Mouse (Mus musculus) urinary bladder, postnatal 4 days (tissue): ENCODE results near the gene Fam78a.
A peak's percentile ranks its signal among the peaks of the same experiment; 100 is the strongest.

Experiments used
- DNase-seq, 2 experiments: peaks; one replicate each; pipeline ENCODE4 v3.0.0; 2021 to 2022; ENCODE audit warnings: low spot score in 2 of 2

Gene Fam78a

DNA sequence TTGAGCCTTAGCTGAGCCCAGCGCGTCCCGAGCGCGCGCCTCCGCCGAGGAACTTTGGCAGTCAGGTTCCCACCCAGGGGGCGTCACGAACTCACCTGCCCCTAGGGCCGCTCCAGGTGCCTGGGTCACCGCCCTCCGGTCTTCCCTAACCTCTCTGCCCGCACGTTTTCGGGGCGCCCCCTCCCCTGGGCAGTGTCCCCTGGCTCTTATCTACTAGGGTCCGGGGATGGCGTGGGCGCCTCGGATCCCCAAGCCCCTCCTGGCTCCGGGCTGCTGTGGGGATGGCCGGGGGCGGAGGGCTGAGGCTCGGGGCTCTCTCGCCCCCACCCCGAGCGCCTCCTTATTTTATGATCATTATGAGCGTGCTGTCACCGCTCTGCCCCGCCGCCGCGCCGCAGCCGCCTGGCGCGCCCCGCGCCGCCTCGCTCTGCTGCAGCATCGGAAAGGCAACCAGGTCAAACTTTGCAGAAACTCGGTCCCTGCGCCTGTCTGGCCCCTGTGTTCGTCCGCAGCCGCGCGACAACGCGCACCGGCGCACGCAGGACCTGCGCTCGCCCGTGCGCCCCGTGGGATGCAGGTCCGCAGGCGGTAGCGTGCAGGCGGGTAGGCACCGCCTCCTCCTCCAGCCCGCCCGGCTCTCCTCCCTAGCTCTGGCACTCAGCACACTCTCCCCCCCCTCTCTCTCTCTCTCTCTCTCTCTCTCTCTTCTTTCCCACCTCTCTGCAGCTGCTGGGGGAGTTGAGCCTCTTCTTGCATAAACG, at the start of gene Fam78a:
Gene Fam78a (minus strand): TSS at position 747 of the 761 bp plus-strand sequence.
- no peak for DNase-seq

DNA sequence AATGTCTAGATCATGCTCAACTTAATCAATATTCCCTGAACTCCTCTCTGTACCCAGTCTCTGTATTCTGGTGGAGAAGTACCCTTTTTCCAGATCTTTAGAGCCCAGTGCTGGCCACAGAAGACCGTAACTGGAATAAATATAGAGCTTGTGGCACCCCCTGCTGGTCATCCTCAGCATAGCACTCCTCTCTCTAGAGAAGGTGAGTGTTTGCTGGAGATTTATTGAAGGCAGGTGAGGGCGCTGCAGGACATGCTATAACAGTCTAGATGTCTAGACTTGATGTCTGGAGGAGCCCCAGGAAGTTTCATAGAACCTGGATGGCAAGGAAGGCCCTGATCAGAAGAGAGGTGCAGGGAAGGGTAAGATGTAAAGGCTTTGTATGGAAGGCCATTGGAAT, 49.4 kb upstream of the Fam78a start:
- DNase-seq: peak; percentile 74 to 85

DNA sequence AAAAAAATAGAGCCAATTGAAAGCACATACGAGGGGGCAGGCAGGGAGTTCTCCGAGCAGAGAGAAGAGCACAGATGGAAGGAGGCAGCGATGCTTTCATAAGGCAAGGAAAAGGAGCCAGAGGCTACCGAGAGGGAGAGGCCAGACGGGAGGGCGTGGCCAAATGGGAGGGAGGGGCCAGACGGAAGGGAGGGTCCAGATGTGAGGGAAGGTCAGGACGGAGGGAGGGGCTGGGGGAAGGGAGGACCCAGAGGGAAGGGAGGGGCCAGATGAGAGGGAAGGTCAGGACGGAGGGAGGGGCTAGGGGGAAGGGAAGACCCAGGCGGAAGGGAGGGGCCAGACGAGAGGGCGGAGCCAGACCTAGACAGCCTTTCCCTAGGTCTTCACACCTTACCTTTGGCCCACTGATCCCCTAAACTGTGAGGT, 47.9 kb upstream of the Fam78a start:
- peak; percentile 45 to 76 for DNase-seq

DNA sequence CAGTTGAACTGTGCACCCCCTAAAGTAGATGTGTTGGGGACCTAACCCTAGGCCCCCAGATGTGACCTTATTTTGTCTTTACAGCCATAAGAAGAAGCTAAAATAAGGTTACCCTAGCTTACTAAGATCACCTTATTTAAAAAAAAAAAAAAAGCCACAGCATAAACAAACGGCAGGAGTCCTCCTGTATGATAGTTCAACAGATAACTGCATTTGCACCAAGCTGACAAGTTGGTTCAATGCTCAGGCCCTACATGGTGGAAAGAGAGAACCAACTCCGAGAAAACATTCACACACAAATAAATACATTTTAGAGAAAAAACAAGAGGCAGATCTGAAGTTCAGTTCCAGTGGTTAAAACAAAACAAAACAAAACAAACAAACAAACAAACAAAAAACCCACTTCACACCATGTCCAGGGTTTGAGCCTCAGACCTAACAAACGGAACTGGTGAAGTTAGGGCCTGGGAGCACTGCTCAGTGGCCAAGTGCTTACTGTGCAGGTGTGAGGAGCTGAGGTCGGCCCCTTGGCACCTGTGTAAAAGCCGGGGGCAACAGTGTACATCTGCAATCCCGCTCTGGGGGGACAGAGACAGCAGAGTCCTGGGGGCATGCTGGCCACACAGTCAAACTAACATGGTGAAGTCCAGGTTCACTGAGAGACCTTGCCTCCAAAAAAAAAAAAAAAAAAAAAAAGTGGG, 47.4 kb upstream of the Fam78a start:
- no peak for DNase-seq

DNA sequence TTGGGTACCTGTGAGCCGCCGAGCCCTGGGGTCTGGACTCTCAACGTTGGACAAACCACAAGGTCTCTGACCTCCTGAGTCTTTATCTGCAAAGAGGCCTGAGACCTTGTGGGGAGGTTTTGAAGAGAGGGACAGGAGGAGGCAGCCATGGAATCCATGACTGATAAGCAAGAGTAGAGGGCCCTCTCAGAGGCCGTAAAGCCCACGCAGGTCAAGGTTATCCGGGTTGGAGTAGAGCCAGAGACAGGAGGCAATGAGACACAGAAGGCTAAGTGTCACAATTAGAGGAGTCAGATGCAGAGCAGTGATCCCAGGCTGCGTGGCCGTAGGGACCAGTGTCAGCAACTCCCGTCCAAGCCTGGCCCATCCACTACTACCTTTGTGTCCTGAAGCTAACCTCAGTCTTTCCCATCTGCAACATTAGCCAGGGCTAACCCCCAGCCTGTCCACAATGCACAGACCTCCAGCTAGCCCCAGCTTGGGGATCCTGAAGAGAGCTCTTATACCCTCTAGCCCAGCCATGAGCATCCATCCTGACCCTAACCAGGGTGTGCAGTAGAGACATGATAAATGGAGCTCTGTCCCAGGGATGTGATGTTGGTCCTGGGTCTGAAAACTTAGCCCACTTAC, 46.7 kb upstream of the Fam78a start:
- no peak for DNase-seq

DNA sequence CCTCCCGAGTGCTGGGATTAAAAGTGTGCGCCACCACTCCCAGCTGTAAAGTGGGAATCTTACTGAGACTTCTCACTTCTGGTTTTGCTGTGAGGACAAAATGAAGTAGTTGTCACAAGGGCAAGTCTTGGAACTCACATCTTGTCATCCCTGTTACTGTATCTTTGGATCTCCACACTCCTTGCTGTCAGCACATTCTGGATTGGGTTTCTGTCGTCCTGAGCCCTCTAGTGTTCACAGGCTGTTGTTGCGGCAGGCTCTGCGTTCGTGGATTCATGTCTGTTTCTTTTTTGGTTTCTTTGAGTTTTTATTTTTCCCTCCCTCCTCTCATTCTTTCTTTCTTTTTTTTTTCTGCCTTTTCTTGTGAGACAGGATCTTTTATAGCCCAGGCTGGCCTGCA, 45.8 kb upstream of the Fam78a start:
- DNase-seq: no peak

DNA sequence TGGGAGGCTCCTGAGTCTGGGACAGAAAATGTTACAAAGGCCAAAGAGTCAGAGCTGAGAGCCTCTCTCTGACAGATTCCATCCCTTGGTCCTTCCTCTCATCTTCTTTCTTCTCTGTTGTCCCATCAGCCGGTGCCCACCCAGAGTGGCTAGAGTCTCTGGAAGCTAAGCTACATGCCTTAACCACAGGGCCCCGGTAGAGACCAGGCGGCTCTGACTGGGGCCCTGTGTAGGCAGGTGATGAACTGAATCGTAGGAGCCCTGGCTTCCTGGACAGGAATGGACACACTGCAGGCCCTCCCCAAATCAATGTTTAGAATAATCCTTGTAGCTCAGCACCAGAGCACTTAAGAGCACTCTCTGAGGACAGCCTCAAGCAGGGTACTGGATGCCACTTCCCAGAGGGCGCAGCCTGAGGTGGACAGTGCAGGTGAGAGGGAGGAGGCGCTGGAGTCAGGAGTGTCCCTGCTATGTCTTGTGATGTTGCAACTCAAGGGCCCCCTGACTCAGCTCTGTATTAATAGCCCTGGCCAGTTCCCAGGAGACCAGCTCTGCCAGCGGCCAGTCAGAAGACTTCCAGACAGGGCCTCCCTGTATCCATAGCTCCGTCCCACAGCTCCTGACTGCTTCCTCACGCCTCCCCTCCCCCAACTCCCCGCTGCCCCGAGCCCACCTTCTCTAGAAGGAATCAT, 44.9 kb upstream of the Fam78a start:
- no peak for DNase-seq

DNA sequence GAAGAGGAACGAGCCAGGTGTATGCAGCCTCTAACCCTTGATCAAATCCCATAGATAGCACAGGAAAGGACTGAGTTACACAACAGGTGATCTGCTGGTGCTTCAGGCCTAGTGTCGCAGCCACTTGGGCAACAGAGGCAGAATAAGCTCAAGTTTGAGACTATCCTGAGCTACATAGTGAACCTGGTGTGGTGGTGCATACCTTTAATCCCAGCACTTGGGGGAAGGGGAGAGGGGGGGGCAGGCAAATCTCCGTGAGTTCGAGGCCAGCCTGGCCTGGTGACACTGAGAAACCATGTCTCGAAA, 43.8 kb upstream of the Fam78a start:
- no peak for DNase-seq

DNA sequence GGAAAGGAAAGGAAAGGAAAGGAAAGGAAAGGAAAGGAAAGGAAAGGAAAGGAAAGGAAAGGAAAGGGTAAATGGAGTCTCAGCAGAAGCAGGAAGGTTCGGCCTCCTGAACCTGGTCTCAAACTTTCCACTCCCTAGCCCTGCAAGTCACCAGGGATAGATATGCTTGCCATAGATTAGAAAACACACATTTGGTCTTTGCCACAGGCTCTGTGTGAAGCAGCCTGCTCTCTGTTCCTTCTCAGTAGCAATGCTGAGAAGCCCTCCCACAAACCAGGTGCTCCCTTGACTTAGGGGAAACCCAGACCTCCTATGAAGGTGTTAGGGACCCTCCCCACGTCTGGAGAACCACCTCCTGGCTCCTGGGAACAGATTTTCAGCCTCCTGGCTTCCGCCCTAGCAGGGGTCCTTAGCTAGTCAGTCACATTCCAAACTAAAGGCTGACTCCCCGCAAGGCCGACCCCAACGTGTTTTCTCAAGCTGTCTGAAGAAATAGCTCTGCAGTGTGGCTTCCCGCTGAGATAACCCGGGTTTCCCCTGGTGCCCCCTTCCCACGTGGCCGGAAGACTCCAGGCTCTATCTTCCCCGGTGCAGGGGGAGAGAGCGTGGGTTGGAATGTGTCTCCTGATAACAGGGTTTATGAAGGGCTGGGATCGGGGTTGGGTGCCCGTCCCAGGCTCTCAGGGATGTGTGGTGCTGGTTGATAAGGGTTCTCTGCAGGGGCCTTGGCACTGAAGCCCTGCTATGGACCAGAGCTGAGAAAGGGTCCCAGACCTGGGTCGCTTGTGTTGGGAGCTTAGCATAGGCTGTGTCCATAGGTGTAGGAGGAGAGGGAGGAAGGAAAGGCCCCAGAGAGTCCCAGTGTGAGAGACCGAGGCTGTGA, 43.2 kb upstream of the Fam78a start:
- DNase-seq: no peak

DNA sequence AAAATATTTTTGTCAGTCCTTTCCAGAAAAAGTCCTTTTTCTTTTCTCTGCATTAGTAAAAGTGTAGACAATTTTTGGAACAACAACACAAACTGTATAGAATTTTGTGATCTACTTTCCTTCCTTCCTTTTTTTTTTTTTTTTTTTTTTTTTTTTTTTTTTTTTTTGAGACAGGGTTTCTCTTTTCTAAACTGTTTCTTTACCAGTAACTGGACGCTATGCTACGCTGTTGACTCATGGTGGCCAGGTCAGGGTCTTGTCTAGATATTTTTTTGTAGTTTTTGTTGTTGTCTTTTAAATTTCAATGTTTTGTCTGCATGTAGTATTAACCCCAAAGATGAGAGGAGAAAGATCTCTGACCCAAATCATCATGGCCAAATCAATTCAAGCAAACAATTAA, 37.1 kb upstream of the Fam78a start:
- DNase-seq: no peak

DNA sequence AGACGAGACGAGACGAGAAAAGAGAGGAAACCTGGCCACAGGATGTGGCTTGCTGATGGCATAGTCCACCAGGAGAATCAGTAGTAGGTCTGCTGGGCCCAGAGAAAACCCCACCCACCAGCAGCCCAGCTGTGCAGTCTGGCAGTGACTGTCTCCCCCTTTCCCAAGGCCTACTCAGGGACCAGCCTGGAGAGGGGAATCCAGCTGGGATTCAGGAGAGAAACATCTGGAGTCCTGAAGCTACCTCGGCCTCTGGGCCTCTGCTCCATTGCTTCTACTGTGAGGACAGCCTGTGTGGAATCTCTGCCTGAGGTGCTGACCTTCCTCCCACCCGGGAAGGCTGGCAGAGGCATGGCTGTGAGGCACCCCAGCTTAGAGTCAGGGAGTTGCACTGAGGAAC, 36.5 kb upstream of the Fam78a start:
- DNase-seq: peak in 1 of 2 experiments; percentile 35

DNA sequence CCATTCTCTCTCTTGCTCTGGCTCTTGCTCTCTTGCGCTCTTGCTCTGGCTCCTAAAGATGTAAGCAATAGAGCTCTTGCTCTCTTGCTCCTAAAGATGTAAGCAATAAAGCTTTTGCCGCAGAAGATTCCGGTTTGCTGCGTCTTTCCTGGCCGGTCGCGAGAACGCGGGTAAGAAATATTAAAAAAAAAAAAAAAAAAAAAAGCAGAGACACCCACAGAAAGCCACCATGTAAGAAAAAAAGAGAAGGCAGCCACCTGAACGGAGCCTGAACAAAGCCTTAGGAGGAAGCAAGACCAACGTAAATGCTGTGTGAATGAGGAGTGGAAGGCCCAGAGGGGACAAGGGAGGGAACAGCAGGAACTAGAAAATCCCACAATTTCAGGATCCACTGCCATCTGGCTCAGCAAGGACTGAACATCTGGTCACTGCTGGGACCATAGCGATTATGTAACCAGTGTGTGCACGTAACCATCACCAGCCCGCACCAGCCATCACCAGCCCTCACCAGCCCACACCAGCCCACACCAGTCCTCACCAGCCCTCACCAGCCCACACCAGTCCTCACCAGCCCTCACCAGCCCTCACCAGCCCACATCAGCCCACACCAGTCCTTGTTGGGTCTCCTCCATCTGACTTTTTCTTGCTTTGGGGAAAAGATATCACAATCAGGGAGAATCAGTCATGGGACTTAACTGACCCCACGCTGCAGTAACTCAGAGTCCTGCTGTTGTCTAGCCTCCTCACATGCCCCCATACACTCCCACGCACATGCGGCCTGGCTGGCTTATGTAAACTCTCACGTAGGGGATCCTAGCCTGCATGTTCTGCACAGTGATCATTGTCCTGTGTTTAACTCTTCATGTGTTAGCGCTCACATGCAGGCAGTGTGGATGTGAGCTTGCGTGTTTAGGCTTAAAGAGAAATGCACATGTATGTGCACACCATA, 35.4 kb upstream of the Fam78a start:
- DNase-seq: no peak

DNA sequence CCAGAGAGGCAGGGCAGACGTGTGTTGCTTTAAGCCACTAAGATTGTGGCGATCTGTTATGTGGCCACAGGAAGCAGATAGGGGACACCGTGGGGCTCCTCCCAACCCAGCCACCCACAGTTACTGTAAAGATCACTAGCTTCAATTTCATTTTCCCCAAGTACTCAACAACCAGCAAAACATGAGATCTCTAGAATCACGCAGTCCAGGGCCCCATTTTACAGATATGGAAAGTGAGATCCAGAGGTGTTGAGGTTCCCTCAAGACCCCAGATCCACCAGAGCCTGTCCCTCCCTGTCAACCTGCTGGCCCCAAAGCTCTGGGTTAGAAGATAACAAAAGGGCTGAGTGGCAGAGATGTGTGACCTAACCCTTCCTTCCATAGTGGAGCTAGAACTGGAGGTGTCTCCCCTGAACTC, 31.2 kb upstream of the Fam78a start:
- no peak for DNase-seq

DNA sequence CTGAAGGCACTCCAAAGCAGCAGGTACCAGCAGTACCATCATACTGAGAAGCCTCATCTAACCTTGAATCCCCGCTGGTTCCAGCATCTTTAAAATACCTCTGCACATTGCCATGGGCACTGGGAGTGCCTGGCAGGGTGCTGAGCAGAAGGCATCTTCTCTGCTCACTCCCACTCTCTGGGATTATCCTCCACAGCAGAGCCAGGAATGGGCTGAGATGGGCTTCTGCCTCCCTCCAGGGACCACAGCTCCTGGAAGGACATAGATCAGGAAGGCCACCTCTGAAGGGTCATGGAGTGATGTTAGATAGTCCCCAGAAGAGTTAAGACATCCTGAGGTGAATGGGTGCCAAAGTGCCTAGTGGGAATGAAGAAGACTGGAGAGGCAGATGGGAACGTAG, 27.9 kb upstream of the Fam78a start:
- no peak for DNase-seq

DNA sequence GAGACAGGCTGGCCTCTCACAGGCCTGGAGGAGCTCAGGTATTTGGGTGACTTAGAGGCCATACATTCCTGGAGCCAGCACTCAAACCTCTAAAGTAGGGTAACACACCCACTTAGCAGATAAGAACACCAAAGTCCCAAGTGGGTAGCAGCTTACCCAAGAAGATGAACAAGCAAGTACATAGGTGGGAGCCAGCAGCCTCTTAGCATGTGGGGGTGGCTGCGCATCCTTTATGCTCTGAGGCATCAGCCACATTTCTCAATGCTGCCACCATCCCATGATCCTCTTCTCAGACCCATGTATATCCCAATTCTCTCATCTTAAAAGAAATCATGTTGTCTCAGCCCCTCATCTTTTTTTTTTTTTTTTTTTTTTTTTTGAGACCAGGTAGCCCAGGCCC, 26.6 kb upstream of the Fam78a start:
- DNase-seq: no peak

DNA sequence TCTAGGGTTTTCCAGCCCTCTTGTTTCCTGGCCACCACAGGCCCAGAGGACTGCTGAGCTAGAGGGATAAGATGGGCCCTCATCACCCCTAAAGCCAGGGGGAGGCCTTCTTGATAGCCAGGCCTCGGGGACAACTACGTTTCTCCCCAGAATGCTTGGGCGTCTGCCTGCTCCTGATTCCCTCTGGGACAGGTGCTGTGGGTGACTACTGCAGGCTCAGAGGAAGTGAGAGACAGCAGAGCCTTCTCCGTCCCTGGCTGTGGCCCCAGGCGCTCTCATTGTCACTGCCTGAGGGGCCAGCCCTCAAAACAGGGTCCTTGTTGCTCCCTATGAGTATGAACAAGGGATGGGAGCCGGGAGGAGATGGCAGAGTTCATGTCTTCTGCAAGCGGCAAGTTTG, 21.3 kb upstream of the Fam78a start:
- no peak for DNase-seq

DNA sequence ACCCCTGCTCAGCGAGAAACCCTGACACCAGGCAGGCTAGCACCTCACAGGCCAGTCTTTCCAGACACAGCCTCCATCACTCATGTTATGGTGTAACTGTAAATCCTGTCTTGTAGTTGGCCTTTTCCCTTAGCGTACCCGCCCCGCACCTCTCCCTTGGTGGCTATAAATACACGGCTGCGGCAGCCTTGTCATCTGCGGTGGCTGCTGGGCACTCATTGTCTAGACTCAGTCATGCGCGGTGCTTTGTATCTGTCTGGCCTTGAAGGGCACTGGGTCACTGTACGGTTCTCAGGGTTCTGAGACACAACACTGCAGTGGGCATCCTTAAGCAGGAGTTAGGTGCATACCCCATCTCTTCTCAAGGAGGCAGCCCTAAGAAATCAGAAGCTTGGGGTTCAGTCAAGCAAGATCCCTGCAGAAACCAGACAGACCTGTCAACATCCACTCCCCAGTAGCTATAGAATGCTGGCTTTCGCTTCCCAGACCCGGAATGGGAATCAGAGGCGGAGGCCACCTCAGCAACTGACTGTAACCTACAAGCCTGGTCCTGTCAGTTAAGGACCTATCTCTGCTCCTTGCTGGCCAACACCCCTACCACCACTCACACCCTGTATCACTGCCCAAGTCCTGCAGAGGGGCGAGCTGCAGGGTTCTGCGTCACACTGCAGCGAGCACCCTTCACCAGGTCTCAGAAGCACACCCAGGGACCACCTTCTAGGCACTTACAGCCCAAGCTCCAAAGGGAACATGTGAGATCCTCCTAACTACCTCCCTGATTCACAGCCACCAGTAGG, 20.7 kb upstream of the Fam78a start:
- no peak for DNase-seq

DNA sequence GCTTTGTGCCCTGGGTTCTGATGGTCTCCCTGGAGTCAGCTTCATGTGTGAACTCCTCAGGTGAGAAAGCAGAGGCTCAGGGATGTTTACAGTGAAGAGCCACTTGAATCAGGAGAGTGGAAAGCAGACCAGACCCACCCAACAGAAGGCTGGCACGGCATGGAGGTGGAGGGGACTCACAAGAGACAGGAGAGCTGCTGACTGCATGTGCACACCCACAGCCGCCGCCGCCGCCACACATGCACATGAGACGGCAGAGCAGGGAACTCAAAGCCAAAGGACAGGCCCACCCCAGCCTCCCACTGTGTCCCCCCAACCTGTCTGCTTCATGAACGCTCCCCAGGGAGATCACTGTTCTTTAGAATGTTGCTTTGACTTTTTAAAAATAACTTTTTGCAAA, 19.5 kb upstream of the Fam78a start:
- no peak for DNase-seq

DNA sequence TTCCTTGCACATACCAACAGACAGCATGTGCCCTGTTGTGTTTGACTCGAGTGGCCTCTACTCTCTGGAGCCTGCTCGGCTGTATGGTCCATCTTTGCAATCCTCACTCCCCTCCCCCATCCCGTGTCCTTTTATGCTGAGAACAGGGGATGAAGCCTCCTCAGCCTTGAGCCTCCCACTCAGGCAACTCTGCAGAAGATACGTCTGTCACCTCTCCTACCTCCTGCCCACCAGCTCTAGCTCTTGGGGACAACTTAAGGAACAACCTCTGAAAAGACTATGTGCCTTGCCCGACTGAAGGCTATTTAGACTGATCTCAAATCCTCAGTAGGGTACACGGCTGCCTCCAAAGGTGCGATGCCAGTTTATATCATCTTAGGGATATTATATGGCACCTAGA, 18.9 kb upstream of the Fam78a start:
- DNase-seq: no peak

DNA sequence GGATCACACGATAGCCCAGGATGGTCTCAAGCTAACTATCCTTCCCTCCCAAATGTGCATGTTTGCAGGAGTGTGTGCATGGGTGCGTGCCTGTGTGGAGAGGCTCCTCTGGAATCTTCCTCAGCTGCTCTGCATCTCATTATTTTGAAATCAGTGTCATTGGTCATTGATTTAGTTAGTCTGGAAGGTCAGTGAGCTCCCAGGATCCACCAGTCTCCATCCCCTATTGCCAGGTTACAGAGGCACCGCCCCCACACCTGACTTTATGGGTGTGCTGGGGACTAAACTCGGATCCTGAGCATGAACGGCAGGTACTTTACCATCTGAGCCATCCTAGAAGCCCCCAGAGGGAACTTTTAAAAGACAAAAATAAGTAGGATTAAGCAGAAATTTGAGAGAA, 18.3 kb upstream of the Fam78a start:
- no peak for DNase-seq
